Mouse (Mus musculus): Measurements from ENCODE around the gene Fnbp4.
A peak's percentile ranks its signal among the peaks of the same experiment; 100 is the strongest.

Fnbp4 gene

GRCm38 (mm10) chr2:90745053-90745678 is at the start of gene Fnbp4:
TSS of gene Fnbp4 (plus strand) at chr2:90745370.
- peak; percentile 98 to 99 for DNase-seq (ENCODE audit: low spot score in 2 of 2)

GRCm38 (mm10) chr2:90700943-90701342 is 44.2 kb upstream of the Fnbp4 start:
- DNase-seq (ENCODE audit: low spot score in 2 of 2): no peak

- DNase-seq (ENCODE audit: low spot score in 2 of 2): no peak
Observed at GRCm38 (mm10) chr2:90708548-90708947, 36.6 kb upstream of the Fnbp4 start.

GRCm38 (mm10) chr2:90715555-90716092 is 29.5 kb upstream of the Fnbp4 start:
- no peak for DNase-seq (ENCODE audit: low spot score in 2 of 2)

- DNase-seq (ENCODE audit: low spot score in 2 of 2): no peak
Observed at GRCm38 (mm10) chr2:90717366-90717765, 27.8 kb upstream of the Fnbp4 start.

- no peak for DNase-seq (ENCODE audit: low spot score in 2 of 2)
Observed at GRCm38 (mm10) chr2:90717948-90718347, 27.2 kb upstream of the Fnbp4 start.

GRCm38 (mm10) chr2:90726818-90727217 is 18.4 kb upstream of the Fnbp4 start:
- DNase-seq (ENCODE audit: low spot score in 2 of 2): no peak

GRCm38 (mm10) chr2:90735326-90735725 is 9.8 kb upstream of the Fnbp4 start:
- DNase-seq (ENCODE audit: low spot score in 2 of 2): no peak

- no peak for DNase-seq (ENCODE audit: low spot score in 2 of 2)
Observed at GRCm38 (mm10) chr2:90738801-90739200, 6.4 kb upstream of the Fnbp4 start.

GRCm38 (mm10) chr2:90739327-90739726 is 5.8 kb upstream of the Fnbp4 start:
- DNase-seq (ENCODE audit: low spot score in 2 of 2): no peak

- no peak for DNase-seq (ENCODE audit: low spot score in 2 of 2)
Observed at GRCm38 (mm10) chr2:90739921-90740320, 5.2 kb upstream of the Fnbp4 start.

- no peak for DNase-seq (ENCODE audit: low spot score in 2 of 2)
Observed at GRCm38 (mm10) chr2:90744285-90745052, 701 bp upstream of the Fnbp4 start.

- peak in 1 of 2 experiments; percentile 16 for DNase-seq (ENCODE audit: low spot score in 2 of 2)
Observed at GRCm38 (mm10) chr2:90745740-90746537, 769 bp downstream of the Fnbp4 start.

GRCm38 (mm10) chr2:90746538-90746865 is 1.3 kb downstream of the Fnbp4 start:
- no peak for DNase-seq (ENCODE audit: low spot score in 2 of 2)

GRCm38 (mm10) chr2:90747131-90747530 is 2.0 kb downstream of the Fnbp4 start:
- no peak for DNase-seq (ENCODE audit: low spot score in 2 of 2)

GRCm38 (mm10) chr2:90749676-90750459 is 4.7 kb downstream of the Fnbp4 start:
- no peak for DNase-seq (ENCODE audit: low spot score in 2 of 2)

GRCm38 (mm10) chr2:90753565-90753964 is 8.4 kb downstream of the Fnbp4 start:
- DNase-seq (ENCODE audit: low spot score in 2 of 2): no peak

- no peak for DNase-seq (ENCODE audit: low spot score in 2 of 2)
Observed at GRCm38 (mm10) chr2:90754188-90754587, 9.0 kb downstream of the Fnbp4 start.

- no peak for DNase-seq (ENCODE audit: low spot score in 2 of 2)
Observed at GRCm38 (mm10) chr2:90765123-90765522, 20.0 kb downstream of the Fnbp4 start.

GRCm38 (mm10) chr2:90781323-90781722 is 36.2 kb downstream of the Fnbp4 start:
- no peak for DNase-seq (ENCODE audit: low spot score in 2 of 2)

- no peak for DNase-seq (ENCODE audit: low spot score in 2 of 2)
Observed at GRCm38 (mm10) chr2:90781938-90782337, 36.8 kb downstream of the Fnbp4 start.

- DNase-seq (ENCODE audit: low spot score in 2 of 2): no peak
Observed at GRCm38 (mm10) chr2:90782458-90782857, 37.3 kb downstream of the Fnbp4 start, which contains the start of gene Agbl2. TSS of gene Agbl2 (plus strand) at chr2:90782727.

Measured in right cerebral cortex, postnatal 36 days (tissue).